Mouse (Mus musculus) liver, postnatal 0 days (tissue): ENCODE measurements around the gene Bcar3. TPM values are rescaled to one million over a fixed set of nuclear protein-coding genes. Genes with fewer than 3 reads are reported as not detected.

Source experiments
- ATAC-seq: fragments of 200-750 bp; cut with Nextera tagmentation; 2 replicates; pipeline ENCODE4 v1.8.0; 2017; ENCODE audit warnings: mild to moderate bottlenecking, moderate library complexity
- DNase-seq: peaks from one replicate; pipeline ENCODE4 v3.0.0-alpha.2; 2016
- H3K27ac ChIP-seq: fragments of 300-500 bp; sonication (generic); 2 replicates; pipeline ENCODE4 v1.5.1; 2014; ENCODE audit warnings: antibody characterized with exemption, moderate library complexity, mild to moderate bottlenecking, low read depth
- H3K27me3 ChIP-seq: fragments of 300-500 bp; sonication (generic); 2 replicates; pipeline ENCODE4 v1.6.1; 2014; ENCODE audit warnings: low read length, control low read depth, mixed read lengths; ENCODE audit not compliant: insufficient read depth
- H3K36me3 ChIP-seq: fragments of 300-500 bp; sonication (generic); replicated peaks from 2 replicates; pipeline ENCODE4 v1.6.1; 2014; ENCODE audit warnings: mild to moderate bottlenecking, control low read depth, low read length, moderate library complexity, mixed read lengths; ENCODE audit not compliant: insufficient read depth
- H3K4me1 ChIP-seq: fragments of 300-500 bp; sonication (generic); 2 replicates; pipeline ENCODE4 v1.6.1; 2014; ENCODE audit warnings: antibody characterized with exemption, mild to moderate bottlenecking, control low read depth; ENCODE audit not compliant: insufficient read depth
- H3K4me2 ChIP-seq: fragments of 300-500 bp; sonication (generic); 2 replicates; pipeline ENCODE4 v1.6.1; 2014; ENCODE audit warnings: low read depth, mild to moderate bottlenecking, low read length, moderate library complexity, mixed read lengths
- H3K4me3 ChIP-seq: fragments of 300-500 bp; sonication (generic); 2 replicates; pipeline ENCODE4 v1.5.1; 2014; ENCODE audit warnings: low read depth, low read length
- H3K9ac ChIP-seq: fragments of 300-500 bp; sonication (generic); replicated peaks from 2 replicates; pipeline ENCODE4 v1.6.1; 2014; ENCODE audit warnings: mild to moderate bottlenecking, moderate library complexity
- H3K9me3 ChIP-seq: fragments of 300-500 bp; sonication (generic); 2 replicates; pipeline ENCODE4 v1.6.1; 2016; ENCODE audit warnings: mild to moderate bottlenecking, control low read depth, low read length, mixed read lengths
- CTCF ChIP-seq: sonication (generic); IDR thresholded peaks from 2 replicates; pipeline ENCODE4 v1.5.1; 2016; ENCODE audit warnings: antibody characterized with exemption, low read depth
- EP300 ChIP-seq: IDR thresholded peaks from 2 replicates; pipeline ENCODE4 v1.6.1; 2016; ENCODE audit warnings: antibody characterized with exemption, low read depth, mild to moderate bottlenecking
- WGBS: fragments of 180-500 bp; shearing (Covaris S2); extraction: QIAGEN DNeasy Blood & Tissue Kit; methylation state at CpG from one replicate; pipeline ENCODE4 v1.1.7; 2014; ENCODE audit not compliant: insufficient replicate concordance; 5-methylcytosine and 5-hydroxymethylcytosine counted together
- polyA plus RNA-seq: library from polyadenylated mRNA; unstranded; fragments of >200 nt; fragmentation: Nextera tagmentation; extraction: Ambion mirVana; gene quantifications from 2 replicates; pipeline ENCODE4 v1.2.1, GENCODE M21; 2015

Bcar3 gene
- polyA plus RNA-seq, 1 experiment from 2014 or later, result 11.2 TPM

DNA sequence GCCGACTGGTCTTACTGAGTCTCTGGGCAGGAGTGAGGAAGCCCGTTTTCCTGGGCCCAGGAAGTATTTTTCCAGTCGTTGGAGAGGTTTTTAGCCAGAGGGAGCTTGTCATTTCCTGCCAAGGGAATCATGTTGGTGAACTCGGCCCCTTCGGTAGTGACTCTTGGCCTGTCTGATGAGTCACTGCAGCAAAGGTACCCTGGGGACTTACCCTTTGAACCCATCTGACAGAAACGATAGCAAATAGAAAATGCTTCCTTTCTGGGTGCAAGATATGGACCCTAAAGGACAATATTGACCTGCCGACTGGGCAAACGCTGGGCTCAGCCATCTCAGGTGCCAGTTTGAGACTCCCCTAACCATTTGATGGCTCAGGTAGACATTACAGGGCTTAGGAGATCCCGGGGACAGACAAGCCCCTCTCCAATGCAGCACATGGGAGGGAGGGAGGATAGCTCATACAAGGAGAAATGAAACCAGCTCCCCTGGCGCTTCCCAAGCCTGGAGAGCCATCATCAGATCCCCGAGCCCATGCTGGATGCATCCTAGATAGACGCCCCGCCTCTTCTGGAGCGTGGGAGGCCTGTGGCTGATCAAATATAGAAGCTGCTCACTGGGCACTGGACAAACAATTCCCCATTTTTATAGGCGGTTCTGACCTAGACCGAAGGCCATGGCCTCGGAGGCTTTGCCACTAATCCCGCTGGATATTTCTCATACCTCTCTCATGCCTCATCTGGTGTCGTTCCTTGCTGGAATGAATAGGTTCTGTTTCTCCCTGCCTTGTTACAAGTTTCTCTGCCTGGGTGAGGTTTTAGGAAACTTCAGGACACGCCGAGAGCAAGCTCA is 188.2 kb downstream of the Bcar3 start:
- Histone ChIP-seq H3K4me2 (peak overlapping the region; percentile 42), H3K27ac (peak overlapping the region; percentile 73), H3K9ac (no peak overlapping the region), H3K27me3 (no peaks in the 10 kb centered on the region), H3K4me3 (no peak overlapping the region), H3K9me3 (no peaks in the 10 kb centered on the region), H3K4me1 (peaks cover 6% of the 10 kb centered on the region), H3K36me3 (no peaks in the 10 kb centered on the region)
- TF ChIP-seq EP300, result no peak; the same call in 1 of the 2 replicates
- no peak for TF ChIP-seq CTCF
- ATAC-seq (peak; percentile 84), DNase-seq (peak; percentile 33)
- WGBS, result 56% methylated on average over 21 of the region's 21 CpGs

- Histone ChIP-seq H3K27me3 (no peaks in the 10 kb centered on the region), H3K9me3 (no peaks in the 10 kb centered on the region), H3K9ac (no peak overlapping the region; the same call in 1 of the 2 replicates), H3K27ac (peak overlapping the region; percentile 73), H3K4me2 (peak overlapping the region; percentile 60), H3K4me3 (0 out of 2 replicates have a peak overlapping the region, but pooled peaks have one; percentile 3), H3K4me1 (peaks cover 9% of the 10 kb centered on the region), H3K36me3 (no peaks in the 10 kb centered on the region)
- TF ChIP-seq CTCF (no peak), EP300 (no peak)
- DNase-seq, result peak; percentile 45
- ATAC-seq, result peak; percentile 35
- 44% methylated on average over 14 of the region's 14 CpGs for WGBS
Measured at GRCm38 (mm10) chr3:122483066-122483782, 189.3 kb downstream of the Bcar3 start.

- Histone ChIP-seq H3K9ac (no peak overlapping the region; the same call in 1 of the 2 replicates), H3K4me3 (0 out of 2 replicates have a peak overlapping the region, but pooled peaks have one; percentile 3), H3K4me2 (peak overlapping the region; percentile 60), H3K27ac (peak overlapping the region; percentile 73), H3K4me1 (peaks cover 12% of the 10 kb centered on the region), H3K36me3 (no peaks in the 10 kb centered on the region), H3K9me3 (no peaks in the 10 kb centered on the region), H3K27me3 (no peaks in the 10 kb centered on the region)
- DNase-seq (no peak), ATAC-seq (no peak)
- no peak for TF ChIP-seq EP300
- no peak for TF ChIP-seq CTCF
- WGBS, result 66% methylated on average over 5 of the region's 5 CpGs
Measured at GRCm38 (mm10) chr3:122483783-122484130, 189.8 kb downstream of the Bcar3 start.

- no peaks in the 10 kb centered on the region for H3K27me3 ChIP-seq
- TF ChIP-seq CTCF (no peak), EP300 (no peak)
- peak overlapping the region; percentile 60 for H3K4me2 ChIP-seq
- WGBS, result 48% methylated on average over 3 of the region's 3 CpGs
- no peaks in the 10 kb centered on the region for H3K36me3 ChIP-seq
- ATAC-seq (no peak; the same call in 1 of the 2 replicates), DNase-seq (no peak)
- H3K27ac ChIP-seq, result peak overlapping the region; percentile 73
- 0 out of 2 replicates have a peak overlapping the region, but pooled peaks have one; percentile 3 for H3K4me3 ChIP-seq
- peaks cover 12% of the 10 kb centered on the region for H3K4me1 ChIP-seq
- no peaks in the 10 kb centered on the region for H3K9me3 ChIP-seq
- no peak overlapping the region for H3K9ac ChIP-seq
Measured at GRCm38 (mm10) chr3:122484301-122484700, 190.4 kb downstream of the Bcar3 start.

DNA sequence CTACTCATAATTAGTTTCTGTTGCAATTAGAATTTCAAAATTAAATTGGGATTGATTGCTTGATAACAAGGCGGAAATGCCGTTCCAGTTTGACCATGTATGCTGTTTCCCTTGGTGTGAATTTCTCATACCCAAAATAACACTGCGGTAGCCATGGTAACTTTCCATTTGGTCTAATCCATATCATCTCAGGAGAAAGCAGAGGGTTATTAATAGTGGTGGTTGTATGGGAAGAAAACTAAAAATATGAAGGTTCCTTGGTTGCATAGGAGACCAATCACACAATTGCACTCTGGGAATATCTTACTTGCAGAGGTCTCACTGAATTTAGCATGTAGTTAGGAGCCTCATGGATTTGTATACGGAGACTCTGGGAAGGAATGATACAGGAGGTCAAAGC is 191.8 kb downstream of the Bcar3 start:
- TF ChIP-seq CTCF (no peak), EP300 (no peak)
- Histone ChIP-seq H3K9ac (no peak overlapping the region), H3K4me3 (no peak overlapping the region), H3K9me3 (no peaks in the 10 kb centered on the region), H3K36me3 (no peaks in the 10 kb centered on the region), H3K4me1 (peaks cover 12% of the 10 kb centered on the region), H3K27ac (no peak overlapping the region), H3K27me3 (no peaks in the 10 kb centered on the region), H3K4me2 (no peak overlapping the region)
- ATAC-seq (no peak), DNase-seq (no peak)
- WGBS, result 82% methylated on average over 4 of the region's 4 CpGs

- no peak overlapping the region for H3K4me2 ChIP-seq
- H3K36me3 ChIP-seq, result no peaks in the 10 kb centered on the region
- H3K9ac ChIP-seq, result no peak overlapping the region
- peaks cover 12% of the 10 kb centered on the region for H3K4me1 ChIP-seq
- WGBS, result 69% methylated on average over 4 of the region's 4 CpGs
- no peak for TF ChIP-seq CTCF
- TF ChIP-seq EP300, result no peak
- H3K27ac ChIP-seq, result no peak overlapping the region
- ATAC-seq, result no peak
- DNase-seq, result no peak
- H3K9me3 ChIP-seq, result no peaks in the 10 kb centered on the region
- H3K4me3 ChIP-seq, result no peak overlapping the region
- H3K27me3 ChIP-seq, result no peaks in the 10 kb centered on the region
Measured at GRCm38 (mm10) chr3:122486193-122486592, 192.3 kb downstream of the Bcar3 start.
